Mouse (Mus musculus) inflammation-experienced regulatory T-cells, adult 6 months (primary cell): ENCODE results near the gene Commd1. TPM values are rescaled to one million over a fixed set of nuclear protein-coding genes. Genes with fewer than 3 reads are reported as not detected.

Experiments
- ATAC-seq: one replicate; pipeline ENCODE4 v1.8.0; 2017
- polyA plus RNA-seq, 3 experiments: library from polyadenylated mRNA; unstranded; fragments of 100-300 nt; shearing (Covaris generic); gene quantifications; one replicate each; pipeline ENCODE4 v1.2.1; 2017

Commd1 gene
- polyA plus RNA-seq, 3 experiments from 2014 or later: 72.3 to 139 (median 76.1) TPM

GRCm38 (mm10) chr11:22989786-22990185, 7.6 kb upstream of the Commd1 start:
- no peak for ATAC-seq

GRCm38 (mm10) chr11:22987357-22987756, 5.2 kb upstream of the Commd1 start:
- ATAC-seq: peak; percentile 36

- no peak for ATAC-seq
Observed at GRCm38 (mm10) chr11:22985510-22985909, 3.3 kb upstream of the Commd1 start.

GRCm38 (mm10) chr11:22982846-22983245, 664 bp upstream of the Commd1 start:
- no peak for ATAC-seq

- ATAC-seq: peak; percentile 29
Observed at GRCm38 (mm10) chr11:22981543-22981950, 635 bp downstream of the Commd1 start.

GRCm38 (mm10) chr11:22981041-22981440, 1.1 kb downstream of the Commd1 start:
- no peak for ATAC-seq

GRCm38 (mm10) chr11:22979221-22979620, 3.0 kb downstream of the Commd1 start:
- ATAC-seq: no peak

GRCm38 (mm10) chr11:22978711-22979110, 3.5 kb downstream of the Commd1 start:
- no peak for ATAC-seq

- no peak for ATAC-seq
Observed at GRCm38 (mm10) chr11:22978215-22978614, 4.0 kb downstream of the Commd1 start.

- ATAC-seq: no peak
Observed at GRCm38 (mm10) chr11:22973599-22973998, 8.6 kb downstream of the Commd1 start.

- peak; percentile 60 for ATAC-seq
Observed at GRCm38 (mm10) chr11:22972746-22973526, 9.2 kb downstream of the Commd1 start.

- peak; percentile 78 for ATAC-seq
Observed at GRCm38 (mm10) chr11:22971835-22972709, 10.1 kb downstream of the Commd1 start, which contains the start of gene Zrsr1. Gene Zrsr1, plus strand, starts transcription at chr11:22972005.

- ATAC-seq: no peak
Observed at GRCm38 (mm10) chr11:22970546-22970945, 11.6 kb downstream of the Commd1 start.

GRCm38 (mm10) chr11:22969486-22969885, 12.7 kb downstream of the Commd1 start:
- peak; percentile 36 for ATAC-seq

- ATAC-seq: no peak
Observed at GRCm38 (mm10) chr11:22965503-22965902, 16.7 kb downstream of the Commd1 start.

GRCm38 (mm10) chr11:22964401-22964800, 17.8 kb downstream of the Commd1 start:
- ATAC-seq: no peak

- ATAC-seq: no peak
Observed at GRCm38 (mm10) chr11:22962101-22962500, 20.1 kb downstream of the Commd1 start.

GRCm38 (mm10) chr11:22957791-22958374, 24.3 kb downstream of the Commd1 start:
- peak; percentile 57 for ATAC-seq

GRCm38 (mm10) chr11:22956830-22957229, 25.4 kb downstream of the Commd1 start:
- peak; percentile 69 for ATAC-seq

- no peak for ATAC-seq
Observed at GRCm38 (mm10) chr11:22956346-22956745, 25.8 kb downstream of the Commd1 start.

GRCm38 (mm10) chr11:22952668-22953067, 29.5 kb downstream of the Commd1 start:
- ATAC-seq: no peak

- ATAC-seq: no peak
Observed at GRCm38 (mm10) chr11:22950131-22950530, 32.1 kb downstream of the Commd1 start.

- no peak for ATAC-seq
Observed at GRCm38 (mm10) chr11:22949101-22949500, 33.1 kb downstream of the Commd1 start.
